Mouse (Mus musculus) hindlimb bud, embryonic 11.5 days (tissue): ENCODE data around the gene Exoc6b.

Experiments
- DNase-seq: peaks from one replicate; pipeline ENCODE4 v3.0.0-alpha.2; 2012; ENCODE audit warnings: low read depth, low spot score; ENCODE audit errors: extremely low spot score

Exoc6b gene

DNA sequence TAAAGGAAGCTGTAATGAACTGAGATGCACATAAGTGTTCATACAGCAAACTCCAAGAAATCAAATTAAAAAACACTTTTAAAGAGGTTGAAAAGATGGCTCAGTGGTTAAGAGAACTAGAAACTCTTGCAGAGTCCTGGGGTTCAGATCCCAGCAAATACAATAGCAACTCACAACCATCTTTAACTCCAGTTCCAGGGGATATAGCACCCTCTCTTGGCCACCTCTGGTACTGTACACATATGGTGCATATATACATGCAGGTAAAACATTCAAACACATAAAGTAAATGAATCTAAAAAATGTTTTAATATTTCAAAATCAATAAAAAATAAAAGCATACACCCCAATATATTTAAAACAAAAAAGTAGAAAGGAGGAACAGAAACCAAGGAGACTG lies 73.9 kb downstream of the Exoc6b start:
- no peak for DNase-seq

DNA sequence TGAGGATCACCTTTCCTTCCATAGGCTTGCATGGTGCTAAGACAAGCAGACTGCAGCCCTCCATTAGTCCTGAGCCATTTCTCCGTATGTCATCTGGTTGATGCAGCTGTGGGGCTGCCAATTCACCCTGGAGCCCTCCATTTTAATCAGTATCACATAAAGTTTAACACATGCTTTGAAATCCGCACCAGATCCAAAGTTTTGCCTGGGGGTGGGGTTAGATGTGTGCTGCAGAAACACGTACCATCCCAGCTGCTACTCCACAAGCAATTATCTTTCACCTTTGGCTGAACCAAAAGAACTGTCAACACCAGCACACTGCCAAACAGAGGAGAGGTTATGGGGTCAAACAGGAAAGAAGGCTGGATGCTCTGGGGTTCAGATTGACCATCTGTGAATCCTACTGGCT lies 92.7 kb downstream of the Exoc6b start:
- DNase-seq, result peak; percentile 35

DNA sequence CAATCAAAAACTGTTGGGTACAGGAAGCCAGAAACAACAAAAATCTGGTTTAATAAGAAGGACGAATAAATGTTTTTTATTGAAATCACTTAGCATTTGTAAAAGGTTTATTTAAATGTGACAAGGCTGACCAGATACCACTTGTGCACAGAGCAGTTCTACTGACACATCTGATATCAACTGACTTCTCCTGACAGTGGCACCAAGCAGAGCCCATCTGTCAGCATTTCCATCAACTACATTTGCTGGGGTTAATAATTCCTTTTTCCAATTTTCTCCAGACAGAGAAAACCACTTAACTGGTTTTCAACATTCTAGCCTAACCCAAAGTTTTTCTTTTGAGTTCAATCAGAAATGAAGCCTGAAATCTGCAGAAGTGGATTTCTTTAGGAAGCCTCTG lies 100.8 kb downstream of the Exoc6b start:
- no peak for DNase-seq

DNA sequence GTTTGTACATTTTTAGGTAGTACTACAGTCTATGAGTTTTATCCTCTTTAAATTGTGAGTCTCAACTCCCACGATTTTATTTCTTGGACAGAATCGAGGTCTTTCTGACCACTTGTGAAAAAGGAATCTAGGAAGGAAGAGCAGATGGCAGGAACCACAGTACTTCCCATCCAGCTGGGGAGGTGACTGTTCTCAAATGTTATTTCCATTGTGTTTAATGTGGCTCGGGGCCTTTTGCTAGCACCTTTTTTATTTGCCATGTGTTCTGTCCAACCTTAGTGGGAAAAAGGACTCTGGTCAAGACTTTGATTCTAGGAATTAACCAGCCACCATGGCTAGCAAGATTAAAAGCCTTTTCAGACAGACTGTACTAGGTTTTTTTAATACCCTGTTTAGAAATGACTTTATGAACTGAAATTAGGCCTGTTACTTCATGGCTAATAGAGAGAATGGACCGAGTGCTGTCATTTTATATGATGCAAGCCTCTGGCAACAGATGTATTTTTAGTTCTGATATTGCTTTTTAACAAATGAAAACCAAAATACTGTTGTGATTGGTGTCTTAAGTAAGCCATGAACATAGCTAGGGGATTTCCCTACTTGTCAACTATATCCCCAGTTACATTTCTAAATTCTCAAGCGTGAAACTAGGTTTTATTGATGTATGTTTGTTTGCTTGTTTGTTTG lies 104.4 kb downstream of the Exoc6b start:
- no peak for DNase-seq

DNA sequence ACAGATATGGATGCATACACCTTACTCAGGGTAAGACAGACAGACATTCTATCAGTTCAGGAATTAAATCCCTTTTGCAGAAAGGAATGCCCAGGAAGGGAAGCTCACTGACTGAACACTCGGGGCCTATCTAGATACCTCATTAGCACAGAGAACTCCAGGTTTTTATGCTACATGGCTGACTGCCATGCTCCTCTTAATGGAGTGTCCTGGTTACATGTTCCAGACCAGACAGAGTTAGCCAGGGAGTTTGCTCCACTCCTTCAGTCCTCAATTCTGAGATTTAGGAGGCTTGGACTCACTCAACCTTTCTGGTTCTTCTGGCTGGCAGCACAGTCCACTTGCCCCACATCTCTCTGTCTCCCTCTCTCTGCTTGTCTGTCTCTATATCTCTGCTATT lies 106.3 kb downstream of the Exoc6b start:
- DNase-seq, result no peak

DNA sequence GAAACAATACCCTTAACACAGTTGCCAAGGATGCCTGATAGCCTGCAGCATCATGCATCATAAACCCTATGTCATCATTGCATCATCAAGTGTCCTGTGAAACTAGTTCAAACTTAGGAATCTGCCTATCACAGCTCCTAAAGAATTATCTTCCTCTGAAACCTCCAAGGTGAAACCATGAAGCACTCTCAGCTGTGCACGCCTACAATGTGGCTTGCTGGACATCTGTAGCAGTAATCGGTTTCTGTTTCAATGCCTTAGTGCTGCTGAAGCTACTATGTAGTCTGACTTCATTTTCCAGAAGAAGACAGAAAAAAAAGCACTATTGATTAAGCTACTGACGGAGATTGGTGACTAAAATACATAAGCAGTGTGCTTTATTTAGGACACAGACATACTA lies 107.5 kb downstream of the Exoc6b start:
- no peak for DNase-seq

DNA sequence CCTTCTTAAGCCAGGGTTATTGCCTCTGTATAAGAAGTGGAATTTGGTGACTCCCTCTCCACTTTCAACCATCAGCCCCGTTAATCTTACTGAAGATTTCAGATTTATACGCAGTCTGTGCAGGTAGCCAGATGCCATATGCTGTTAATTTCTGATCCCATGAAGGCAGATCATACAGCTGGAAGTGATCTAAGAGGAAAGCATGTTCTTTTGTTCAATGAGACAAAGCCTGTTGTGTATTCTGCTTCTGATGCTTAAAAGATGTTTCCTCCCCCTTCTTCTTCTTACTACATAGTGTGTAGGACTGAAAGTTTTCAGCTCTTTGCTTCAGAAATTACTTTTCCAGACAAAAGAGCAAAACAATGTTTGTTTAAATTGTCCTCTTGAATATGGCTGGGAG lies 109.8 kb downstream of the Exoc6b start:
- no peak for DNase-seq

DNA sequence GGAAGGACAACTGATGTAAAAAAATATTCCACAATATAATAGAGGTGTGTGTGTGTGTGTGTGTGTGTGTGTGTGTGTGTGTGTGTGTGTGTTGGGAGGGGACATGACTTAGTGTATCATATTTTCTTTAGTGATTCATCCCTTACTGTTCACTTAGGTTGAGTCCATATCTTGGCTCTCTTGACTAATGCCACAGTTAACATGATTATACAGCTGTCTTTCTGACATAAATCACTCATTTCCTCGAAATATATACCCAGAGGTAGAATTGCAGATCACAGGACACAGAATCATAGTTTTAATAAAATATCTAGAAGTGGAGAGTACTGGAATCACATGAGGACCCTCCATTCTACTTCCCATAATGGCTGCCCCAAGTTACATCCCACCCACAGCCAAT lies 117.7 kb downstream of the Exoc6b start:
- no peak for DNase-seq

DNA sequence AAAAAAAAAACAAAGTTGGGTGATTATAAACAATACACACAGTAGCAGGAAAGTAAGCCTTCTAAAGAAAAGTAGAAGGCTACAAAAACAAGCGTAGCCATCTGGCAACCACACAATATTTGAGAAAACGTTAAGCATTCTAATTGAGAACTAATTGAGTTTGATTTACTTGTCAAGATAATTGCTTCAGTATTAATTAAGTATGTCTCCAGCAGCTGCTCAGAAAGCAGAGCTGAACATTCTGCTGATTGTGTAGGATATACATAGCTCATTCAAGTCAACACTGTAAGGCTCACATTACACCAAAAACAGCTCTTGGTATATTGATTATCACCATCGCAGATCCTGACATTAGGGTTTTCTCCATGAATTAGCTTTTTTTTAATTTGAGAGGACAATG lies 122.7 kb downstream of the Exoc6b start:
- DNase-seq, result no peak

DNA sequence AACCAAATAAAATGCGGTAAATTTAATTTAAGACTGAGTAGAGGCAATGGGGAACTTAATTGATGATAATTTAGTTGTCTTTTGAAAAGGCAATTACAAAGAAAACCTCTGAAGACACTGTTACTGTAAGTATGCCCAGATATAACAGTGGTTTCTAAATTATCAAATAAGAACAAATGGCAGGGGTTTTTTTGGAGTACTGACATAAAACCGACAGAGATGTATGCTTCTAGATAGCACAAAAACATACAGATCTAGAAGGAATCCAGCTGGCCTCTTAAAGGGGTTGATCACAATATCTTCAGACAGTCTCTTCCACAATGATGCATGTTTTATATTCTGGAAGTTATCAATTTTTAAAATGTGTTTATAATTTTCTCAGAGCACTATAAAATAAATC lies 123.2 kb downstream of the Exoc6b start:
- no peak for DNase-seq

DNA sequence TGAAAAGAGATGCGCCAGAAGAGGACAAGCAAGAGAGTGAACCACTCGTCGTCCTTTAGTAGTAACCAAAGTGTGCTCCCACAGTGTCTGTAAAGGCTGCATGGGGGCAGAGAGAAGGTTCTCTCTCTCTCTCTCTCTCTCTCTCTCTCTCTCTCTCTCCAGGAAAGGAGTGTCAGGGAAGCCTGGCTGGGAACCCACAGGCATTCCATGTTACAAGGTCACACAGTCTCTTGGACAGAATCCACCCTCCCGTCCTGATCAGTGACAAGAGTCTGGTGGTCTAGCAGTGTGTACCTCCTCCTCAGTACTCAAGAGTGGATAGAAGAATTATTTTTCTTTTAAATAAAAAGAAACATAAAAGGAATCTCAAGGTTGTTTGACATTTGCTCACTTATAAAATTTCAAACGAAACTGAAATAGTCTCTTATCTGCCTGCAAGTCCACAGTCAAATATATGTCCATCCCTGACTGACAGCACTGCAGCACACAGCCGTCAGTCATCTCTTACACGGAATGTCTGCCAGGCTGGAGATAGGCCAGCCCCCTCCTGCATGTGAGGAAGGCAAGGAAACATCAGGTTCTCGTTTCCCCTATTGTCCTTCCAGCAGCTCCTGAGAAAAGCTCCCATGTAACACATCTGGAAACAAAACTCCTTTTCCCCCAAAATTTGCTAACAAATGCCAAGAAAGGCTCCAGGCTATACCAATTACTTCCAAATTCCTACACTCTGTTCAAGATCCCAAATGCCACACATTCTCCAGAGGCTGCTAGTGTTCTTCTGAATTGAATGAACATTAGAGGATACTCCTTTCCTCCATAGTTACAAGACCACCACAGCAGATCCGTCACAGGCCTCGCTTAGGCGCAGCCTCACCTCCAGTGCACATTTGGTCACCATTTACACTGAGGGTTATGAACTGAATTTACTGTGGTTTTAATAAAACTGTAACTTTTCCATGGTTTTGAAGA lies 136.1 kb downstream of the Exoc6b start:
- DNase-seq, result peak; percentile 16

DNA sequence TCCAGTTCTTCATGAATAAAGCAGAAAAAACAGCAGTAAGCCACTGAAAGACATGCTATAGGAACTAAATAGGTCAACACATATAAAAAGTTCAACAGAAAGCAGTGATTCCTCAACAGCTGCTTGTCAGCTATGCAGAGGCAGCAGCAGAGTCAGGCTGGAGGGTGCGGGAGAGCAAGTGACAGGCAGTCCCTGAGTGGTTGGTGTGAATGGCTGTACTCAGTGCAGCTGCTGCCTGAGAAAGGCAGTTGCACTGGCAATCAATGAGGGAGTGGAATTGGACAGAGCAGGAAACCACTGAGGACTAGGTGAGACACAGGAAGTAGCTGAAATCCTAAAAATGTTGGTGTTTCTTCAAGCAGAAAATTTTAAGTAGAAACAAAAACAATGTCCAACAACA lies 138.3 kb downstream of the Exoc6b start:
- DNase-seq, result no peak

DNA sequence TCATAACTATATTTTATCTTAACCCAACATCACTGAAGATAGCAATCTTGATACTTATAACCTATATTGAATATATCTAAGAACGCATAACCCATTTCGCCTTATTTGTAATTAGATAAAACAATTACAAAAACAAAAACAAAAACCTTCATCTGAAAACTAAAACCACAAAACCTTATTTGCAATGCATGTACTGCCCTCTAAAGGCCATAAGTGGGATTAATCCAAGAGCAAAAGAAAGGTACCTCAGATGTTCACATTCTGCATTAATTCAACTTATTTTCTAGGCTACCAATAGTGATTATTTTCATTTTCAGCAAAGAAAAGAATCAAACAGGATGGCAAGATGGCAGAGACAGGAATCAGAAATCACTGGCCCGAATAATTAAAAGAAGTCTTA lies 143.2 kb downstream of the Exoc6b start:
- DNase-seq, result peak; percentile 20

DNA sequence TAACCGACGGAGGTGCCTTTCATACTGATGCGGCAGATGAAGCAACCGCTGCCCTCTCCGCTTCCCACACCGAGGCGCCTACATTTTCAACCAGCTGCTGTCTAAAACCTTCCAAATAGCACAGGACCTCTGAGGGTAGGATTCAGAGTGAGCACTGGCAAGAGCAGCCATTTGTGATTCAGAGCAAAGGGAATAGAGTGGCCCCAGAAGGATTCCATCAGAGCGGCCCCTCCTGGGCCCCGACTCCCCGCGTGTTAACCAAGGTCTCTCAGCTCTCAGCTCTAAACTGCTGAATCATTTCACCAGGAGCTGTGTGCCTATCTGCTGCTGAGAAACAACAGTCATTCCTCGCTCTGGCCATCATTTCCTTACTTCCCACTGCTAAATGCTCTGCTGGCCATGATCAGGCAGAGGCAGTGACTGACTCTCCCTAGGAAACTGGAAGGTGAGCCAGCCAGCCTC lies 145.5 kb downstream of the Exoc6b start:
- no peak for DNase-seq

DNA sequence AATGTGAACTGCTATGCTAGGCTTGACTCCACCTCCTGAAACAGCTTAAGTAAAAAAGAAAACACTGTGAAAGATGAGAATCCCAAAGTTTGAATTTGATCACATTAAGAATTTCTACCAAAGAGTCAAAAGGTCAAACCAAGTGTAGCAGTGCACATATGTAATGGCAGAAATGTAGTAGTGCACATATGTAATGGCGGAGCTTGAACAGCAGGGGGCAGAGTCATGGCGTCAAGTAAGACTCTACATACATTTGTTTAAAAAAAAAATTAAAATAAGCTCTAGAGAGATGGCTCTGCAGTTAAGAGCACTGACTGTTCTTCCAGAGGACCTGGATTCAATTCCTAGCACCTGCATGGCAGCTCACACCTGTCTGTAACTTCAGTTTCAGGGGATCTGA lies 153.0 kb downstream of the Exoc6b start:
- DNase-seq, result no peak

DNA sequence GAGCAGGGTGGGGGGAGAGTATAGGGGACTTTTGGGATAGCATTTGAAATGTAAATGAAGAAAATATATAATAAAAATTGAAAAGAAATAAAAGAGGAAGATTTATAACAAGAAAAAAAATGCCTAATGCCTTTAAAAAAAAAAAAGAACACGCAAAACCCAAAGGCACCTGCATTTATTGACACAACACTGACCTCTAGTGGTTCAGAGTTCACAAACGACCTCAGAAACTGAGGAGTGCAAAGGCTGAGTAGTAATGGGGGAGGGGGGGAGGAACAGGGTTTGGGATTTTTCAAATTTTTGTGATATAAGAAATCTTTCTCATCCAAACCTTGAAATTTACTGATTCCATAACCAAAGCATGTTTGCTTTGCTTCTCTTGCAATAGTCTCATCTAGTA lies 156.9 kb downstream of the Exoc6b start:
- no peak for DNase-seq

DNA sequence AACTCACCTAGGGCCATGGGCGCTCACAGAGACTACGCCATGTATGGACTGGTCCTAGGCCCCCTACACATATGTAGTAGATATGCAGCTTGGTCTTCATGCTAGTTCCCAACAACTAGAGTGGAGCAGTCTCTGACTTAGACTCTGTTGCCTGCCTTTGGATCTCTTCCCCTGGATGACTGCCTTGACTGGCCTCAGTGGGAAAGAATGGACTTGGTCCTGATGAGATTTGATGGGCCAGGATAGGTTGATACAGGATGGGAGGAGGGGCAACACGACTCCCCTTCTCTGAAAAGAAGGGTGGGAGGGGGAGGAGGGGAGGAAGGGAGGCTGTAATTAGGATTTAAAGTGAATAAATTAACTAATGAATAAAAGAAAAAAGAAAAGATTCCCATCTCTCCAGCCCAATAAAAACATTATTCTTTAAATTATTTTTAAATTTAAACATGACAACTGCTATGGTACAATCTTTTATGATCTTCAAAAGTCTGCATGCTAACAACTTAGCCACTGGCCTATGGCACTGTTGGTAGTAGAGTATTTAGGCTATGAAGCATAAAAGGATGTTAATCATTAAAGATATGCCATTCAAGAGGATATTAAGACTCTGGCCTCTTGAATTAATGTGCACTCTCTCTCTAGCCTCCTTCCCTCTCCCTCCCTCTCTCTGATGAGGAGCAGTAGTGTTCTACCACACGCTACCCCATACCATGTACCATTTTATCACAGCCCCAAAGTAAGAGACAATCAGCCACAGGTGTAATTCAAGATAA lies 170.1 kb downstream of the Exoc6b start:
- DNase-seq, result no peak

DNA sequence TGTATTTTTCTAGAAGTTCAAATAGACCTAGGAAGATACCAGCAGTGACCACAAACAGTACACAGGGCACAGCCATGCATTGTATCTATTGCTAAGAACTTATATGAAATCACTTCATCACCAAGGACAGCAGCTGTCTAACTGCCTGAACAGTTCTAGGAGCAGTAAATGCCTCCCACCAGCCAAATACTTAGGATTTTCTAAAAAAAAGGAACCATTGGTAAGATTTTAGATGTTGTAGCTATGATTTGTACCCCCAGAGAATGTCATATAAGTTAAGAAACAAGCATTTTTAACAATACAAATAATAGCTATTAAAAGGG lies 175.6 kb downstream of the Exoc6b start:
- no peak for DNase-seq

DNA sequence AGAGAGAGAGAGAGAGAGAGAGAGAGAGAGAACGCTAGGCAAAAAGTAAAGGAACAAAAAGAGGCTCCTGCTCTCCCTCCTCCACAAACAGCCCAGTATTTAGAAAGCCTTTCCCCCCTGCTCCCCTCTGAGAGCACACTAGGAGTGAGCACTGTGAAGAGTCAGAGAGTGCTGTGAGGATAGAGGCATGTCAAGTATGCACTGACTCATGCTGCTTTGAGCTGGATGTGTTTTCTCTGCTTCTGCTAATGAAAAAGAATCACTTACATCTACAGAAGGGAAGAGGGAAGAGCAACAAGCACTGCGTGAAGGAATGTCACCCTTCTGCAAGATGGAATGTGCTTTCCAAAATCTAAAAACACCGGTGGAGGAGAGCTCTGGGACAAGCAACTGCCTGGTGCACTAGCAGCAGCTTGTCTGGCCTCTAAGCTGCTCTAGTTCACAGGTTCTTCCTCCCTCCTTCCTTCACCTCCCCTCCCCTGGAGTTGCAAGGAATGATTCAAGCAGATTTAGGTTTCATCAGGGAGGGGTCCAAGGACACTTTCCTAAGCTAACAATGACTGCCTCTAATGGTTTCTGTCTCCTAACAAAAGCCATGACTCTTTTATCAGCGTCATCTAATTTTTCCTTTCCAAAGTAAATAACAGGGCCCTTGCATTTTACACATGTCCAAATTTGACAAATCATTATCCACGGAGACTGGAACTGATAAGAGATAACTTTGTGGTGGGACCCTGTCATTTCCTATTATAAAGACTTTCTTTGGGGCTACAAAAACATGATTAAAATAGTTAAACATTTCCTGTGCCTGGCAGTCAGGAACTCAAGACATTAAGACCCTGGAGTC lies 176.2 kb downstream of the Exoc6b start:
- DNase-seq, result no peak

DNA sequence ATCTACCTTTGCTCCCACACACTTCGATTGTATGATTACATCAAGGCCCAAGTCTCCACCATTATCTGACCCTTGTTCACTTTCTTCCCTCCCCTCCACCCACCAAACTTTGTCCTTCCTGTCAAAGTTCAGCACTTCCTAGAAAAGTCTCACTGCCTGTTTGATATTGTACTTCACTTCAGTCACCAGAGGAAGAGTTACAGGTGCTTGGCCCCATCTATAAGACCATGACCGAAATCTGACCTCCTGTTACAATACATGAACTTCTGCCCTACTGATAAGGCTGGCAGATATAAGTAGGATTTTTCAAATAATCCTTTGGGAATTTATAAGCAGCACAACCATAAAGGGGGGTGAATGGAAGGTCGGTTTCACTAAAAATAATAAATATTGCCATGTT lies 182.8 kb downstream of the Exoc6b start:
- DNase-seq, result no peak

DNA sequence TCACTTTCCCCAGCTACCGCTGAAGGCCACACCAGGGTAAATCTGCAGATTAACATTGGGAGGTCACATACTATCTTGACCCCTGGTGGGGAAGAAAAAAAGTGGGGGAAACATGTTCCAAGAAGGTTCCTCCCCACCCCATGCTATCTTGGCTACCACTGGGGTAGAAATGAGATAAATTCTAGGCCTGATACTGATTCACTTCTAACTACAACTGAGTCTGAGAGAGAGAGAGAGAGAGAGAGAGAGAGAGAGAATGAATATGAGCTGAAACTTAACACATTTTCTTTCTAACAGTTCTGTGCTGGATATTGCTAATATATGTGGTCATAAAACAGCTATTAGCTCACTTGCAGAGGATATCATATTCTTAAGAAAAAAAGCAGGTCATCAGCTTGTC lies 184.2 kb downstream of the Exoc6b start:
- no peak for DNase-seq
